ENCODE assay signal across 1 mouse cellular context in genomic region chr6:52713104-52713896, GRCm38 (mm10).
TF ChIP-seq lines count a peak whose summit lies in the region.

Gene Tax1bp1 (plus strand): TSS chr6:52713729.

TF ChIP-seq in MEL, 35 proteins besides CTCF, POLR2A, EP300 and RAD21 (continued from another document):
- no peak for TF ChIP-seq BHLHE40 (IDR thresholded peaks at IDR 0.05; ENCODE audit: borderline replicate concordance, low read depth, low read length)
- TF ChIP-seq POLR2AphosphoS2 (IDR thresholded peaks at IDR 0.05; ENCODE audit: low read length): peak; percentile 77
- no peak for TF ChIP-seq JUND (IDR thresholded peaks at IDR 0.05; ENCODE audit: low read depth, low read length)
- TF ChIP-seq POLR2AphosphoS5 (IDR thresholded peaks at IDR 0.05; ENCODE audit: borderline replicate concordance, low read depth, low read length): no peak
- no peak for TF ChIP-seq GATA1 (IDR thresholded peaks at IDR 0.05; ENCODE audit: low read depth, low read length)
- TF ChIP-seq ZKSCAN1 (IDR thresholded peaks at IDR 0.05; ENCODE audit: low read depth, low read length): no peak
- peak; percentile 92 for TF ChIP-seq SIN3A (IDR thresholded peaks at IDR 0.05; ENCODE audit: low read length)
- peak; percentile 32 for TF ChIP-seq ETS1 (IDR thresholded peaks at IDR 0.05; ENCODE audit: low read depth, low read length)
- no peak for TF ChIP-seq UBTF (IDR thresholded peaks at IDR 0.05; ENCODE audit: borderline replicate concordance, insufficient read depth, low read depth, low read length)
- TF ChIP-seq GABPA (IDR thresholded peaks at IDR 0.05; ENCODE audit: low read depth, low read length): no peak
- no peak for TF ChIP-seq USF1 (IDR thresholded peaks at IDR 0.05; ENCODE audit: low read depth, low read length)
- TF ChIP-seq CHD1 (IDR thresholded peaks at IDR 0.05; ENCODE audit: low read depth, low read length): no peak
- 0 out of 2 replicates have a peak, but pooled peaks have one; percentile 6 for TF ChIP-seq ZC3H11A (IDR thresholded peaks at IDR 0.05; ENCODE audit: low read depth, low read length)
- peak; percentile 94 for TF ChIP-seq NRF1 (IDR thresholded peaks at IDR 0.05; ENCODE audit: insufficient read depth, low read depth, low read length, poor library complexity, severe bottlenecking)
- no peak for TF ChIP-seq ZNF384 (IDR thresholded peaks at IDR 0.05; ENCODE audit: low read depth, low read length)
